5 mouse cellular contexts compared by ENCODE assay signal in the genomic region with DNA sequence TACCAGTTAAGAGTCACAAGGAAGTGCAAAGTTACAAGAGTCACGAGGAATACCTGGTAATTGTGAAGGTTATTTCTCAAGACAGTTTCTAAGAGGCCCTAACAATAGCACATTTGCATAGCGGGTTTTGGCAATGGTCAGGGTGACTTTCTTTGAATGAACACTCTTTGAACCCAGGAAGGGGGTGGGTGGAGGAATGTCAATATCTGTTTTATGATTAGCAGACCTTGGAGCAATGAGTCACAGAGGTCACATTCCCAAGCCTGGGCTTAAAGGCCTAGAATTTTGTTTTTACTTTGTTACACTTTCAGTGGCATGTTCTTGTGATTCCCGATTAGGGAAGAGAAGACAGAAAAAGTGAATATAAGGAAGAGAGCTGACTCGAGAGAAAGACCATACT. TPM values are rescaled to one million over a fixed set of nuclear protein-coding genes. Genes with fewer than 3 reads are reported as not detected.
"Had no signal": no experiment of that assay in that cellular context is flagged by ENCODE, and none has a peak within 500 bp of the region (broad histone marks: within the 10 kb centered on the region; RNA-seq: fewer than 3 reads in every experiment).

No protein-coding gene starts in this region.

RNA-seq across cellular contexts. Expression of gene Rxfp1, which starts 49.6 kb away (rescaled TPM):
- polyA plus RNA-seq: liver, embryonic 16.5 days; midbrain, embryonic 10.5 days; midbrain, embryonic 13.5 days; stomach, embryonic 15.5 days; stomach, postnatal 0 days had no signal
